Mouse (Mus musculus) Muller cell, postnatal 12 days (primary cell): ENCODE data around the gene Slc35d2.
"Not testable (repeated sequence)": the region's sequence is repeated elsewhere in the genome, so short reads cannot be mapped to it uniquely, and the experiment has no call there.

Source experiments
- DNase-seq: peaks from one replicate; pipeline ENCODE4 v3.0.0-alpha.2; 2015; ENCODE audit errors: inconsistent ontology term

Gene Slc35d2

DNA sequence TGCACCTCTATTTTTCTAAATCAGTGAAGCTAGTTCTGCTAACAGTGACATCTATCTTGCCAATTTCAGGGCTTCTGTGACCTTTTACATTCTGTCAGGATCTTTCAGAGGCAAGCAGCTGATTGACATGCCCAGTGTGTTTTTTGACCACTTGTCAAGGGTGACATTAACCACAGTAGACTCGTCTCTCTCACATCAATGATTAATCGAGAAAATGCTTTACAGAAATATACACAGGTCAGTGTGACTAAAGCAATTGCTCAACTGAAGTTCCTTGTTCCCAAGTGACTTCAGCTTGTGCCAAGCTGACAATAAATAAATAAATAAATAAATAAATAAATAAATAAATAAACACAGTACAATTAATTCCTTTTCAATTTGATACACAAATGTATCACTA lies 76.9 kb downstream of the Slc35d2 start:
- DNase-seq, result not testable (repeated sequence)

DNA sequence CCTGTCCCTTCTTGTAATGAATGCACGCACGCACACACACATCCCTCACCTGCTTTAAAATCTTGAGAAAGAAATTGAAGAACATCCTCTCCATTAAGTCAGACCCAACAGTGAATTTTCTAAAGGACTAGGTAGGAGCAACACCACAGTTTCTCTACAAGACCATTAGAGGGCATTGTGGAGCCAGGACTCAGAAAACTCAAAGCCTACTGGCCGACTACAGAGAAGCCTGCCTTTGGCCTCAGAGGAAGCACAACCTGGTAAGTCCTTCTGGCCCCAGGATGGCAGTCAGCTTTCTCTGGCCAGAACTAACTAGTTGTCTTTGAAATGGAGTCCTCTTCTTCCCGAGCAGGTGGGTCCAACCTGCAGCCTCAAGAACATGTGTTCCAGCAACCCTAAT lies 78.3 kb downstream of the Slc35d2 start:
- no peak for DNase-seq

DNA sequence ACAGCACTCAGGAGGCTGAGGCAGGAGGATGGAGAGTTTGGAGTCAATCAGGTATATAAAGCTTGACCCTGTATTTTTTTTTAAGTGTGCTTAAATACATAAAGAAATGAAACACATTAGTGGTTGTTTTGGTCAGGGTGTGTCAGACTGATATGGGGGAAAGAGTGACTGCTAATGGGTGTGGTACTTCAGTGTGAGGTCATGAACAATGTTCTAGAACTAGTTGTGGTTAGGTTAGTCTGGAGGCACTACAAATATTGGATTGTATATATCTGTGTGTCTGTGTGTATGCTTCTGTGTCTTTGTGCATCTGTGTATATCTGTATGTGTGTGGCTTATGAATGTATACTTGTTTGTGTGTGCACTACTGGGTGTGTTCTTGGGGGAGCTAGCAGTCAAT lies 79.6 kb downstream of the Slc35d2 start:
- DNase-seq, result no peak

DNA sequence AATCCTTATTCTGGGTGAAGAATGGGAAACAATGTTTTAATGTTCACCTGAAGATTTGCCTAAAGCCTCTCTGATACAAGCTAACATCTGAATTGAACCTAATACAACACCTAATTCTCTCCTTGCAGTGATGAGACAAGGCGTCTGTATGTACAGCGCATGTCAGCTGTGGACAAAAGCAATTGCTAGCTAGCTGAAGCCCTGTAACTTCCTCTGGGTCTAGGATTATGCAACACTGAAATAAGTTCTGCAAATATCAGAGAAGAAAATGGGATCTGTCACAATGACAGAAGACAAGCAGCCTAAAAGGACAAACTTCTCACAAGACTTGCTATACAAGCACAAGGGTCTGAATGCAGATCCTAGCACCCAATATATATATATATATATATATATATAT lies 80.7 kb downstream of the Slc35d2 start:
- no peak for DNase-seq
